Comparison of ENCODE assay signal across 1 mouse cellular context in genomic region chr5:107900206-107901013, GRCm38 (mm10).
A peak's percentile ranks its signal among the peaks of the same experiment; 100 is the strongest.
TF ChIP-seq lines count a peak whose summit lies in the region.

Gene Rpl5 (plus strand): TSS chr5:107900502.

TF ChIP-seq in CH12.LX, 34 proteins besides CTCF, POLR2A, EP300 and RAD21 (continued from another document):
- TF ChIP-seq ZMIZ1 (IDR thresholded peaks at IDR 0.05; ENCODE audit: low read depth, low read length) (peak; percentile 96), JUN (IDR thresholded peaks at IDR 0.05; ENCODE audit: insufficient read depth, low read depth, low read length) (no peak), ELF1 (IDR thresholded peaks at IDR 0.05; ENCODE audit: low read depth, low read length) (peak; percentile 68), SMC3 (IDR thresholded peaks at IDR 0.05; ENCODE audit: low read depth, low read length) (no peak), MEF2A (IDR thresholded peaks at IDR 0.05; ENCODE audit: borderline replicate concordance, low read depth, low read length) (peak; percentile 79), USF1 (IDR thresholded peaks at IDR 0.05; ENCODE audit: low read depth, low read length) (no peak), SIN3A (IDR thresholded peaks at IDR 0.05; ENCODE audit: low read length) (0 out of 2 replicates have a peak, but pooled peaks have one; percentile 73), E2F4 (IDR thresholded peaks at IDR 0.05; ENCODE audit: insufficient replicate concordance, low read depth, low read length) (no peak), BHLHE40 (IDR thresholded peaks at IDR 0.05; ENCODE audit: low read depth, low read length) (peak; percentile 35; the same call in 1 of the 2 replicates), IRF4 (IDR thresholded peaks at IDR 0.05; ENCODE audit: low read depth, low read length) (peak; percentile 65), MYC (IDR thresholded peaks at IDR 0.05; ENCODE audit: low read depth, low read length) (peak; percentile 96), HCFC1 (IDR thresholded peaks at IDR 0.05; ENCODE audit: low read depth, low read length) (peak; percentile 88)
